Mouse (Mus musculus) right cerebral cortex, postnatal 25 days (tissue): ENCODE results near the gene Olfr598.
"Not testable (repeated sequence)": the region's sequence is repeated elsewhere in the genome, so short reads cannot be mapped to it uniquely, and the experiment has no call there.

Experiments
- DNase-seq: peaks from one replicate; pipeline ENCODE4 v3.0.0; 2022

Olfr598 gene

GRCm38 (mm10) chr7:103323268-103323667 is at the start of gene Olfr598:
Olfr598 (plus strand) TSS chr7:103323568.
- no peak for DNase-seq

GRCm38 (mm10) chr7:103305348-103305747 is 18.0 kb upstream of the Olfr598 start, which contains the start of gene Olfr596:
Olfr596 (plus strand) TSS chr7:103305648.
- DNase-seq: not testable (repeated sequence)

- not testable (repeated sequence) for DNase-seq
These were observed 7.4 kb upstream of the Olfr598 start, which contains the start of gene Olfr597 for GRCm38 (mm10) chr7:103316015-103316414. Olfr597 (plus strand) TSS chr7:103316315.

- DNase-seq: no peak
These were observed 12.2 kb downstream of the Olfr598 start, which contains the start of gene Olfr599 for GRCm38 (mm10) chr7:103335617-103336016. Olfr599 (plus strand) TSS chr7:103335917.

- no peak for DNase-seq
These were observed 26.2 kb downstream of the Olfr598 start, which contains the start of gene Olfr600 for GRCm38 (mm10) chr7:103349569-103349968. Olfr600 (minus strand) TSS chr7:103349669.

- DNase-seq: no peak
These were observed 39.2 kb downstream of the Olfr598 start, which contains the start of gene Olfr601 for GRCm38 (mm10) chr7:103362555-103362954. Olfr601 (minus strand) TSS chr7:103362655.
